Mouse (Mus musculus): ENCODE results near the gene Sds. TPM values are rescaled to one million over a fixed set of nuclear protein-coding genes. Genes with fewer than 3 reads are reported as not detected.

The Sds gene
- total RNA-seq (2023): not detected

DNA sequence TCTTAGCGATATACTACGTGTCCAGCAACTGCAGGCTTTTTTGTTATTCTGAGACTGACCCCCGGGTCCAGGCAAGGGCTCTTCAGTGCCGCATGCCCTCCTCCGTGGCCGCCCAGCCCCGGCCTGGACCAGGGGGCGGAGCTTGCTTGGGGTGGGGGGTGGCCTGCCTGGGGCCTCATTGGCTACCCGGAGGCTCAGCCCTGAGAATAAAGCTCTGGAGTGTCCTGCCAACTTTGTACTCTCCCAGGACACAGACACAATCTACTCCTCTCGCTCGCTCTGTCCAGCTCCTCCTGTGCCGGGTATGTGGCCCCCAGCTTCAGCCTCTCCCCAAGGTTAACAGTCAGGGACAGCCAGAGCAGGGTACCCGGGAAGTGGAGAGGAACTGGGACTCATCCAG, at the start of gene Sds:
Gene Sds, plus strand, starts transcription at position 231 of the 400 bp plus-strand sequence.

DNA sequence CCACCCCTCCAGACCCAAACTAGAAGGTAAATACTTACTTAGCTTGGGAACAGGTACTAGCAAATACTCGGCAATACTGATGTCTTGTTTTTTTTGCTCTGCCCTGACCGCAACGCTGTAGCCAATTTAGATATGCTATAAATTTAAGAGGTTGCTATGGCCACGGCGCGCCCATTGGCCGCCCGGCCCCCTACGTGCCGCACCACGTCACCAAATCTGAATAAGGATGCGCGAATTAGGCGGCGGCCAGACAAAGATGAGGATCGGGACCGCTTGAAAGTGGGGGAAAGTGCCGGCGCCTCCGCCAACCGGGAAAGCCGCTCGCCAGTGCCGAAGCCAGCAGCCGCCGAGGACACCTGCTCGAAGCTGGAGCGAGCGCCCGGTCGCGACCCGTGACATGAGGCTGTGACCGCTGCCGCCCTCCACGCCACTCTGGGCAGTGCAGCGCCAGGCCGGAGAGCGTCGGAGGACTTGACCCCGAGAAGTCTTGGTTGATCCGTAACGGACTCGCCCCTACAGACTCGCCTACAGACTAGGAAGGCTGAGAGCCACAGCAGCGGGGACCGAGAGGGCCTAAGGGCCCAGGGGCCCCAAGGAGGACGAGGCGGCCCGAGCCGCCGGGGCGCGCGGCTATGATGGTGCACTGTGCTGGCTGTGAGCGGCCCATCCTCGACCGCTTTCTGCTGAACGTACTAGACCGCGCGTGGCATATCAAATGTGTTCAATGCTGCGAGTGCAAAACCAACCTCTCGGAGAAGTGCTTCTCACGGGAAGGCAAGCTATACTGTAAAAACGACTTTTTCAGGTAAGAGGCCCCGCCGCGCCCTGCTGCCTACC, 44.5 kb upstream of the Sds start, which contains the start of gene Lhx5:
Gene Lhx5, plus strand, starts transcription at position 51 of the 837 bp plus-strand sequence.

DNA sequence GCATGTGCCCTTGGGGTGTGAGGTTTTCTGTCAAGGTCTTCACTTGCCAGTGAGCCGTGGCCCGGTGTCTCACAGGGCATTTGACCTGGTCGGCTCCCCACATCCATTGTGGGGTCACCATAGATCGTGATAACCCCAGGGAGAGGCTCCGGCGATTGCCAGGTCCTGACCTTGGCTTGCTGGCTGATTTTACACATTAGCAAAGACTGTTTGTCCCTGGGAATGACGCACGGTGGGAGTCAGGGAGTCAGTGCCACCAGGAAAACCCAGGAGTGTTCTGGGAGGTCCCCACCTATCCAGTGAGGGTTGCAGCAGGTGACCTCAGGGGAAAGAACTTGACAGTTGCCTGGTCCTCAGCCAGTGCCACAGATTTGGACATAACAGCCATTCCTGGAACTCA, 3.6 kb upstream of the Sds start, which contains the start of gene Sdsl:
Gene Sdsl, minus strand, starts transcription at position 41 of the 400 bp plus-strand sequence.

DNA sequence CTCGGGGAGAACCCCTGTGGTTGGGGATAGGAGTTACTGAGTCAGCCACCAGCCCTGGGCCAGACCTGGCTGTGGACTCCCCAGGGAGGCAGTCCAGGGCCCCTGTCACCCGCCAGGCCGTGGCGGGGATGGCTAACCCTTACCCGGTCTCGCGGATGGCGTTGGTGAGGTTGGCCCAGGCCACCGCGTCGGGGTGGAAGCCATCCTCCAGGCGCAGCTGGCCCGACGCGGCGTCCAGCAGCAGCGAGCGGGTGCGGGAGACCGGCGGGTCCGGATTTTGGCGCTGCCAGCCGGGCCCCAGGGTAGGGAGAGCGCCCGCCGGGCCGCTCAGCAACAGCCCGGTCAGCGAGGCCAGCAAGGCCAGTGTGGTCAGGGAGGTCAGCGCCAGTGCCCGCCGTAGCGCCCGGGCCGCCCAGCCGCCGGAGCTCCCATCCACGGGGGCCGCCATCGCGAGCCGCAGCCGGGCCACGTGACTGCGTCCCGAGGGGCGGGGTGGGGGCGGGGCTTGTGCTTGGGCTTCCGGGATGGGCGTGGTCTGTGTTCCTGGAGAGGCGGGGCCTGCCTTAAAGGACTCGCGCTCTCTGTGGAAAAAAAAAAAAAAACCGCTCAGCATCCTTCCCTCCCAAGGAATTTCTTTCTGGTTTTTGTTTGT, 26.9 kb downstream of the Sds start, which contains the start of gene Plbd2:
Gene Plbd2, minus strand, starts transcription at position 482 of the 652 bp plus-strand sequence.

DNA sequence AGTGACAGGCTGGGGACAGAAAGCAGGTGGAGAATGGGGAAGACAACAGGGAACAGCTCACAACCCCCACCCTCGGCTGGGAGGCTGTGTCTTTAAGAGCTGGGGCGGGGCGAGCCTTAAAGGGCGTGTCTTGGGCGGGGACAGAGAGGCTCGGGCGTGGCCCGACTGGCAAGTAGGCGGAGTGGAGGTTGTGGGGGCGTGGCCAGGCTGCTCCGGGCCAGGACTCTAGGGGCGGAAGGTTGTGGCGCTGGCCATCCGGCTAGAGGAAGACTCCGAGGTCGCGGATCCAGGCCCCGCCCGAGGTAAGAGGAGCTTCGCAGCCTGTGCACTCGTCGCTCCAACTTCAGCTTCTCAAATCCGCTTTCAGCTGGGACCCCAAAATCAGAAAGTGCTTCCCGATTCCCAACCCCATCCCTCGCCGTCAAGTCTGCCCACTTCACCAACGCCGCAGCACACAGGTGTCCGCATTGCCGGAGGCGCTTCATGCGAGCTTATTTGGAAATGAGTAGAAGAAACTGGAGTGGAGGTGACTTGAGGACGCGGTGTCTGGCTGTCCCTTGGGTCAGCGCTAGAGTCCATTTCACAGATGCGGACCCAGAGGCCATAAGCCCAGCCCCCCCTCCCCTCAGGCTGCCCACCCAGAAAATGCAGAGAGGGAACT, 34.8 kb downstream of the Sds start, which contains the start of gene Slc8b1:
Gene Slc8b1, plus strand, starts transcription at position 187 of the 661 bp plus-strand sequence.

Other genes starting within 250 kb of the Sds start
- gene Lhx5, start 44.8 kb upstream of the Sds start, total RNA-seq (2023): not detected
- gene Sdsl, start 3.7 kb upstream of the Sds start, total RNA-seq (2023): 1 to 10 TPM in 1 of 2 experiments, not detected in 1; 1.6 TPM
- 10 to 100 TPM; 14.2 to 17.1 TPM for gene Plbd2, start 27.1 kb downstream of the Sds start, total RNA-seq (2023)
- gene Slc8b1, start 34.6 kb downstream of the Sds start, total RNA-seq (2023): 100 to 1,000 TPM in 1 of 2 experiments, 10 to 100 TPM in 1; 95.6 to 116 TPM
- gene Tpcn1, start 112.1 kb downstream of the Sds start, total RNA-seq (2023): 10 to 100 TPM; 40.3 to 44.9 TPM
- under 1 TPM; 0.31 to 0.78 TPM for gene Iqcd, start 112.5 kb downstream of the Sds start, total RNA-seq (2023)
- gene Rita1, start 136.1 kb downstream of the Sds start, total RNA-seq (2023): 1 to 10 TPM; 2.2 to 2.5 TPM
- gene Ddx54, start 136.2 kb downstream of the Sds start, total RNA-seq (2023): 10 to 100 TPM; 38.6 to 47.1 TPM
- gene Cfap73, start 157.7 kb downstream of the Sds start, total RNA-seq (2023): not detected
- 1 to 10 TPM; 1.1 to 1.3 TPM for gene Rasal1, start 172.3 kb downstream of the Sds start, total RNA-seq (2023)
- 1 to 10 TPM in 1 of 2 experiments, under 1 TPM in 1; 0.49 to 1.1 TPM for gene Dtx1, start 235.4 kb downstream of the Sds start, total RNA-seq (2023)

Data from neutrophil, adult 59 days (primary cell).